Comparison of ENCODE assay signal across 21 mouse cellular contexts in the genomic region with DNA sequence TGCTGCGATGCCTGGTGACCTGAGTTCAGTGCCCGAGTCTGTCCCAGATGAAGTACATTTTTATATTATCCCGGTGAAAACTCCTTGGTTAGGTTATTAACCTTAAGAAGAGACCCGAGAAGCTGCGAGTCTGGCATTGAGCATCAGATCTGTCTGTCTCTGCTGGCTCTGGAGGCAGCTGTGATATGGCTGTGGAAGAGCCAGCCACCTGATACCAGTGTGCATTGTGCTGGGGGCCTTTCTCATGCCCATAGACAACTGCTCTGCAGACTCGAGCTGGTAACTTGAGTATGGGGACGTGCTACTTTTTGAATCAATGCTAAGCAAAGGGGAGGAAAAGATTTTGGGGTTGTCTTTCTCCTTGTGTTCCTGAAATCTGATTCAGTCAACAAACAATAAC. TPM values are rescaled to one million over a fixed set of nuclear protein-coding genes. Genes with fewer than 3 reads are reported as not detected.
DNase-seq lines count a peak whose midpoint lies in the region; ATAC-seq and TF ChIP-seq lines count a peak whose summit lies in the region.
"Had no signal": no experiment of that assay in that cellular context is flagged by ENCODE, and none has a peak within 500 bp of the region (broad histone marks: within the 10 kb centered on the region; RNA-seq: fewer than 3 reads in every experiment).

No protein-coding gene starts in this region.

- H3K9ac ChIP-seq in limb, embryonic 13.5 days, result no peak overlapping the region
- no peak overlapping the region for H3K9ac ChIP-seq in limb, embryonic 14.5 days (ENCODE audit: low read depth, low read length, severe bottlenecking)
- H3K9ac ChIP-seq: embryonic facial prominence, embryonic 13.5 days; forebrain, embryonic 12.5 days had no signal

- DNase-seq in heart, adult 11 months, result peak; percentile 74
- DNase-seq in heart, postnatal 25 days (ENCODE audit: low spot score), result no peak
- no peak for DNase-seq in limb, embryonic 10.5 days (ENCODE audit: low spot score)
- peak; percentile 3 for DNase-seq in limb, embryonic 14.5 days (ENCODE audit: low spot score)
- DNase-seq in lung, postnatal 4 days, result no peak
- DNase-seq: adrenal gland, adult 8-10 months; adrenal gland, postnatal 14 days; adrenal gland, postnatal 36 days; cerebellum, adult 11-12 months; cerebellum, adult 2 months; cerebellum, adult 9-10 months; cerebellum, postnatal 10 days; cerebellum, postnatal 25 days had no signal

- WGBS in limb, embryonic 13.5 days, result 77% methylated on average over 7 of the region's 7 CpGs
- WGBS in limb, embryonic 10.5 days, result 90% methylated on average over 7 of the region's 7 CpGs
- WGBS in limb, embryonic 14.5 days, result 77% methylated on average over 7 of the region's 7 CpGs

- H3K27ac ChIP-seq in limb, embryonic 13.5 days, result no peak overlapping the region
- no peak overlapping the region for H3K27ac ChIP-seq in limb, embryonic 10.5 days
- H3K27ac ChIP-seq in limb, embryonic 14.5 days (replicated peaks; ENCODE audit: low read depth, low read length), result no peak overlapping the region
- H3K27ac ChIP-seq: embryonic facial prominence, embryonic 13.5 days; forebrain, embryonic 10.5 days; forebrain, embryonic 12.5 days had no signal

- intact Hi-C loops in heart, postnatal 25 days (cut with DNase I), result no loop called here

- H3K4me3 ChIP-seq in limb, embryonic 13.5 days, result no peak overlapping the region
- no peak overlapping the region for H3K4me3 ChIP-seq in limb, embryonic 10.5 days
- no peak overlapping the region for H3K4me3 ChIP-seq in limb, embryonic 14.5 days (replicated peaks; ENCODE audit: low read length)
- H3K4me3 ChIP-seq: embryonic facial prominence, embryonic 13.5 days; erythroblast, embryonic 14.5 days; forebrain, embryonic 10.5 days; forebrain, embryonic 12.5 days had no signal

- ATAC-seq in limb, embryonic 13.5 days (ENCODE audit: low FRiP score, low read depth), result peak; percentile 51; the same call in 1 of the 2 replicates
- 0 out of 2 replicates have a peak, but pooled peaks have one; percentile 47 for ATAC-seq in limb, embryonic 14.5 days (ENCODE audit: low FRiP score, low read depth)
- ATAC-seq: activated CD4-positive, CD25-positive, alpha-beta regulatory T cell, adult 4 months; forebrain, embryonic 14.5 days; forebrain, embryonic 16.5 days had no signal

- no peak overlapping the region for H3K4me2 ChIP-seq in limb, embryonic 13.5 days (replicated peaks)
- H3K4me2 ChIP-seq in limb, embryonic 14.5 days (replicated peaks; ENCODE audit: low read depth, low read length, severe bottlenecking), result no peak overlapping the region
- H3K4me2 ChIP-seq: embryonic facial prominence, embryonic 13.5 days; forebrain, embryonic 12.5 days had no signal

- H3K36me3 ChIP-seq in limb, embryonic 13.5 days, result no peaks in the 10 kb centered on the region
- no peaks in the 10 kb centered on the region for H3K36me3 ChIP-seq in limb, embryonic 10.5 days
- H3K36me3 ChIP-seq in limb, embryonic 14.5 days (ENCODE audit: control insufficient read depth, insufficient read depth, low read length), result no peaks in the 10 kb centered on the region
- H3K36me3 ChIP-seq: embryonic facial prominence, embryonic 13.5 days; forebrain, embryonic 10.5 days; forebrain, embryonic 12.5 days had no signal

- TF ChIP-seq POLR2A in limb, embryonic 14.5 days (IDR thresholded peaks at IDR 0.05; ENCODE audit: borderline replicate concordance, extremely low read depth, insufficient read depth, insufficient read length), result no peak

- no peaks in the 10 kb centered on the region for H3K4me1 ChIP-seq in limb, embryonic 13.5 days
- no peaks in the 10 kb centered on the region for H3K4me1 ChIP-seq in limb, embryonic 10.5 days
- no peaks in the 10 kb centered on the region for H3K4me1 ChIP-seq in limb, embryonic 14.5 days (ENCODE audit: control insufficient read depth, insufficient read depth, low read length)

- no peaks in the 10 kb centered on the region for H3K27me3 ChIP-seq in limb, embryonic 13.5 days
- H3K27me3 ChIP-seq in limb, embryonic 10.5 days (ENCODE audit: low read depth, poor library complexity, severe bottlenecking), result no peaks in the 10 kb centered on the region
- H3K27me3 ChIP-seq in limb, embryonic 14.5 days (ENCODE audit: control insufficient read depth, insufficient read depth, low read length), result no peaks in the 10 kb centered on the region
- H3K27me3 ChIP-seq: embryonic facial prominence, embryonic 13.5 days had no signal

- H3K9me3 ChIP-seq in limb, embryonic 13.5 days, result no peaks in the 10 kb centered on the region
- H3K9me3 ChIP-seq in limb, embryonic 10.5 days (replicated peaks), result no peaks in the 10 kb centered on the region
- no peaks in the 10 kb centered on the region for H3K9me3 ChIP-seq in limb, embryonic 14.5 days (ENCODE audit: control insufficient read depth, low read length)
- H3K9me3 ChIP-seq: embryonic facial prominence, embryonic 13.5 days; forebrain, embryonic 10.5 days; forebrain, embryonic 12.5 days had no signal

RNA-seq across cellular contexts. Expression of a gene that starts 30.7 kb away (rescaled TPM):
- 10 to 100 TPM; 20.1 to 22.1 TPM for total RNA-seq in heart, postnatal 25 days (2021)
- polyA plus RNA-seq in limb, embryonic 13.5 days (2015; fragmentation: Nextera tagmentation; extraction: Ambion mirVana), result 77.4 and 80.8 TPM in 2 replicates
- polyA plus RNA-seq in limb, embryonic 10.5 days (2016; fragmentation: Nextera tagmentation; extraction: Ambion mirVana), result 111 and 121 TPM in 2 replicates
- polyA plus RNA-seq in limb, embryonic 14.5 days (2012; rRNA removed), result 47.6 and 57.5 TPM in 2 replicates
- 67.9 and 68.6 TPM in 2 replicates for polyA plus RNA-seq in limb, embryonic 14.5 days (2014; fragmentation: Nextera tagmentation; extraction: Ambion mirVana)

RNA-seq across cellular contexts. Expression of a gene that starts 35.5 kb away (rescaled TPM):
- total RNA-seq in heart, postnatal 25 days (2021), result 10 to 100 TPM; 57.0 to 62.1 TPM
- polyA plus RNA-seq in limb, embryonic 13.5 days (2015; fragmentation: Nextera tagmentation; extraction: Ambion mirVana), result 16.1 and 16.7 TPM in 2 replicates
- 11.2 and 12.4 TPM in 2 replicates for polyA plus RNA-seq in limb, embryonic 10.5 days (2016; fragmentation: Nextera tagmentation; extraction: Ambion mirVana)
- polyA plus RNA-seq in limb, embryonic 14.5 days (2012; rRNA removed), result 11.8 and 16.1 TPM in 2 replicates
- polyA plus RNA-seq in limb, embryonic 14.5 days (2014; fragmentation: Nextera tagmentation; extraction: Ambion mirVana), result 10.5 and 10.6 TPM in 2 replicates

RNA-seq across cellular contexts. Expression of a gene that starts 53.5 kb away (rescaled TPM):
- total RNA-seq in heart, postnatal 25 days (2021), result 1 to 10 TPM; 3.7 to 4.2 TPM
- polyA plus RNA-seq in limb, embryonic 13.5 days (2015; fragmentation: Nextera tagmentation; extraction: Ambion mirVana), result 8.5 and 10.1 TPM in 2 replicates
- polyA plus RNA-seq in limb, embryonic 10.5 days (2016; fragmentation: Nextera tagmentation; extraction: Ambion mirVana), result 12.0 and 13.1 TPM in 2 replicates
- polyA plus RNA-seq in limb, embryonic 14.5 days (2012; rRNA removed), result 8.1 and 8.4 TPM in 2 replicates
- polyA plus RNA-seq in limb, embryonic 14.5 days (2014; fragmentation: Nextera tagmentation; extraction: Ambion mirVana), result 8.4 and 9.4 TPM in 2 replicates

Comparison
In these comparisons a context has a peak if more than half of its experiments do, and no peak if none do; other contexts are left out.
1. DNase-seq: peak in heart, adult 11 months (single experiment) and limb, embryonic 14.5 days (single experiment); none in heart, postnatal 25 days (single experiment), limb, embryonic 10.5 days (single experiment) and lung, postnatal 4 days (0 of 2).